Mouse (Mus musculus) CD4-positive naive resting alpha-beta T cell, adult 57 days (primary cell): ENCODE measurements around the gene Map1a. TPM values are rescaled to one million over a fixed set of nuclear protein-coding genes. Genes with fewer than 3 reads are reported as not detected.

ENCODE experiments used
- total RNA-seq: library from RNA; stranded (reverse); gene quantifications from one replicate; pipeline ENCODE4 v1.2.4, GENCODE M21; 2023

Map1a gene
- total RNA-seq = 0.12 TPM

DNA sequence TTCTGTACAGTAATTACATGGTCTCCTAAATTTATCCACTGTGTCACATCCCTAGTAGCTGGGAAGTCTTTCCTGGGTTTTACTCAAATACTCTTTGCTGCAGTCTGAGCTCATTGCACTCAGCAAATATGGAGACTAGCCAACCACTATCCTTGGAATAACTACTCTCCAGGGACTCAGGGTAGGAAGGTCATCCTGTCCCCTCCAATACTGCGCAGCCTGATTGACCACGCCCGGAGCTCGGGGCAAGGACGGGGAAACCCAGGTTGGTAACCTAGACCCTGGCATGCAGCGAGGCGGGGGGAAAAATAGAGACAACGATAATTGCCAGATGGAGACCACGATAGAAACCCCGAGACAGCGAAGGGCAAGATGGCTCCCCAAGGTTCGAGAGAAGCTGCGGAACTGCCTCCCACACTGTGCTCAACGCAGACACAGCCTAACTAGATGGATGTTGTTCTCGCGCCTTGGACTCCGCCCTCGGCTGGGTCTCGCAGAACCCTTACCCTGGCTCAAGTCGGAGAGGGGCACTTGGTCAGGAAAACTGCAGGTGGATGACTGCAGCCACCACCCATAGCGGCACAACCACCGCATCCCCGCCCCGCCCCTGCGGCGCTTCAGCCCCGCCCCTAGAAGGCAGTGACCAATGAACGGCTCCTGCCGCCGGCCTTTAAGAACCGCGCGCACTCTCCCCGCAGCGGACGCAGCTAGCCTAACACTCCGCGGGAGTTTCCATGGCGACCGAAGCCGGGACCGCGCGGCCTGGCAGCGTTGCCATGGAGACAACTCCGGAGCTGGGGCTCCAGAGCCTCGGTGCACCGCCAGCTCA lies at the start of gene Map1a:
Map1a (plus strand) TSS at position 700 of the 829 bp plus-strand sequence.

GRCm38 (mm10) chr2:121271236-121271927 lies 18.0 kb upstream of the Map1a start, which contains the start of gene Trp53bp1:
Gene Trp53bp1, minus strand, starts transcription at chr2:121271407.

GRCm38 (mm10) chr2:121354820-121355592 lies 65.6 kb downstream of the Map1a start, which contains the start of gene Ppip5k1:
Gene Ppip5k1, minus strand, starts transcription at chr2:121355396.

DNA sequence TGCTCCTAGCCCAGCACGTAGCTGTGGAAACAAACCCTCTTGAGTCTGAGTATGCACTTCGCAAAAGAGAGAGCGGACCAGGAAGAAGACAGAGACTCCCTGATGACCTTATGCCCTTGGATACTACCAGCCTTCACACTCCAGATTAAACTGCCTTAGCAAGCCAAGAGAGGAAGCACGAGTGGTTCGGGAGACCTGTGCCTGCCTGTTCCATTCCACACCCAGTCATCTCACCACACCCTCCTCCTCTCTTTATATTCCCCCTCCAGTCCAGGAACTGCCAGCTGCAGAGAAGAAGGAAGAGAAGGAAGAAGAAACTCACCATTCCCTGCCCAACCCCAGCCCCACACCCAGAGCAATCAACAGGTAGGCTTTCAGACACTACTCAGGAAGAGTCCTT lies 68.1 kb downstream of the Map1a start, which contains the start of gene Ckmt1:
Ckmt1 (plus strand) TSS at position 221 of the 400 bp plus-strand sequence.

Other genes with a start within 250 kb of the Map1a start
- gene Tgm5, start 203.8 kb upstream of the Map1a start, total RNA-seq = not detected
- not detected for gene Tgm7, start 179.8 kb upstream of the Map1a start, total RNA-seq
- 20.6 TPM for gene Adal, start 149.2 kb upstream of the Map1a start, total RNA-seq
- 14.9 TPM for gene Lcmt2, start 148.9 kb upstream of the Map1a start, total RNA-seq
- gene Tubgcp4, start 118.9 kb upstream of the Map1a start, total RNA-seq = 64.1 TPM
- 30.4 TPM for gene Zscan29, start 118.5 kb upstream of the Map1a start, total RNA-seq
- 82.7 TPM for gene Trp53bp1, start 18.2 kb upstream of the Map1a start, total RNA-seq
- gene Ppip5k1, start 65.8 kb downstream of the Map1a start, total RNA-seq = 18.4 TPM
- gene Ckmt1, start 68.1 kb downstream of the Map1a start, total RNA-seq = not detected
- gene Strc, start 97.6 kb downstream of the Map1a start, total RNA-seq = 1.8 TPM
- gene Pdia3, start 124.2 kb downstream of the Map1a start, total RNA-seq = 162 TPM
- gene Catsper2, start 124.2 kb downstream of the Map1a start, total RNA-seq = 2.0 TPM
- 2.7 TPM for gene Ell3, start 154.7 kb downstream of the Map1a start, total RNA-seq
- gene Serf2, start 159.6 kb downstream of the Map1a start, total RNA-seq = 310 TPM
- gene Hypk, start 163.7 kb downstream of the Map1a start, total RNA-seq = 42.8 TPM
- 0.80 TPM for gene Serinc4, start 167.2 kb downstream of the Map1a start, total RNA-seq
- gene Mfap1b, start 184.5 kb downstream of the Map1a start, total RNA-seq = 45.5 TPM
- gene Mfap1a, start 217.1 kb downstream of the Map1a start, total RNA-seq = 41.6 TPM
- gene Wdr76, start 217.1 kb downstream of the Map1a start, total RNA-seq = 14.4 TPM